Mouse (Mus musculus): ENCODE measurements around the gene 1600014C10Rik.

GRCm38 (mm10) chr7:38224577-38225369, 41.8 kb downstream of the 1600014C10Rik start:
- TF ChIP-seq CTCF (IDR thresholded peaks at IDR 0.05; ENCODE audit: extremely low read depth, insufficient read depth, insufficient read length, insufficient replicate concordance) = no peak
- no peak for TF ChIP-seq POLR2A (IDR thresholded peaks at IDR 0.05; ENCODE audit: low read depth, low read length)

Measured in spleen, adult 2 months (tissue).